1 mouse cellular context compared by ENCODE assay signal in the genomic region with DNA sequence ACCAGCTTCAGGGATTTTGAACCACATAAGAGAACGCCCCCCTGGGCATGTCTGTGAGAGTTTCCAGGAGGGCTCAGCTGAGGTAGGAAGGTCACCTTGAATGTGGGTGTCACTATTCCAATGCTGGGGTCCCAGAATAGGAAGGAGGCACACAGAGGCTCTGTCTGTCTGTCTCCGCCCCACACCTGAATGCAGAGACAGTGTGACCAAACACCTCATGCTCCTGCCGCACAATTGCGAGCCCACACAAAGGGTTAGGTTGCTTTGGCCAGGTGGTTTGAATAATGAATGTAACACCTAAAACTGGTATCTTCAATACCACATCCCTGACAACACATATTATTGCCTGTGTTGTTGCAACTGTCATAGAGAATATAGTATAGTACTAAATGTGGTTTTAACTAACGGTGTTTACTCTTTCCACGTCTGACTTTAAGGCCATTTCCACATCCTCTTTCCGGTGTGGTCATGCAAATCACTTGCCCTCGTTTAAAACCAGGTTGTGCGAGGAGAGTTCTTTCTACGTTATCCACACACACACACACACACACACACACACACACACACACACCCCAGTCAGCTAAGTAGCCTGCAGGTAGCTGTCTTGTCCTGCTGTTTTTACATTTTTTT.
A peak's percentile ranks its signal among the peaks of the same experiment; 100 is the strongest.
TF ChIP-seq lines count a peak whose summit lies in the region.

No protein-coding gene starts in this region.

TF ChIP-seq in CH12.LX, 34 proteins besides CTCF, POLR2A, EP300 and RAD21 (continued from another document):
- TF ChIP-seq IRF4 (IDR thresholded peaks at IDR 0.05; ENCODE audit: low read depth, low read length): peak; percentile 46
- TF ChIP-seq HCFC1 (IDR thresholded peaks at IDR 0.05; ENCODE audit: low read depth, low read length): 0 out of 2 replicates have a peak, but pooled peaks have one; percentile 30
- TF ChIP-seq ZNF384 (IDR thresholded peaks at IDR 0.05; ENCODE audit: low read depth, low read length): no peak
- TF ChIP-seq MEF2A (IDR thresholded peaks at IDR 0.05; ENCODE audit: borderline replicate concordance, low read depth, low read length): peak; percentile 37; the same call in 1 of the 2 replicates
- 0 out of 2 replicates have a peak, but pooled peaks have one; percentile 55 for TF ChIP-seq TBP (conservative IDR thresholded peaks at IDR 0.05; ENCODE audit: low read depth, low read length)
- no peak for TF ChIP-seq NELFE (IDR thresholded peaks at IDR 0.05; ENCODE audit: low read depth, low read length)
TF ChIP-seq in CH12.LX: peak in this region for 10.
